Mouse (Mus musculus) midbrain, embryonic 11.5 days (tissue): ENCODE data around the gene Rpl3. TPM values are rescaled to one million over a fixed set of nuclear protein-coding genes. Genes with fewer than 3 reads are reported as not detected.

Source experiments
- ATAC-seq: fragments of 200-750 bp; cut with Nextera tagmentation; 2 replicates; pipeline ENCODE4 v1.8.0; 2017; ENCODE audit warnings: moderate TSS enrichment, moderate library complexity; ENCODE audit not compliant: low FRiP score
- DNase-seq: peaks from one replicate; pipeline ENCODE4 v3.0.0; 2015; ENCODE audit warnings: low spot score; ENCODE audit errors: missing footprints
- H3K27ac ChIP-seq: fragments of 300-500 bp; sonication (generic); 2 replicates; pipeline ENCODE4 v1.5.1; 2014; ENCODE audit warnings: low read depth, low read length
- H3K27me3 ChIP-seq: fragments of 300-500 bp; sonication (generic); 2 replicates; pipeline ENCODE4 v1.6.1; 2014; ENCODE audit warnings: mild to moderate bottlenecking, low read length, moderate library complexity, mixed read lengths; ENCODE audit not compliant: control insufficient read depth, insufficient read depth
- H3K36me3 ChIP-seq: fragments of 300-500 bp; sonication (generic); 2 replicates; pipeline ENCODE4 v1.6.1; 2014; ENCODE audit warnings: mild to moderate bottlenecking, low read length, moderate library complexity, mixed read lengths; ENCODE audit not compliant: control insufficient read depth, insufficient read depth
- H3K4me1 ChIP-seq: fragments of 300-500 bp; sonication (generic); 2 replicates; pipeline ENCODE4 v1.6.1; 2014; ENCODE audit warnings: low read length; ENCODE audit not compliant: control insufficient read depth, insufficient read depth
- H3K4me2 ChIP-seq: fragments of 300-500 bp; sonication (generic); 2 replicates; pipeline ENCODE4 v1.6.1; 2014; ENCODE audit warnings: mild to moderate bottlenecking, moderate library complexity
- H3K4me3 ChIP-seq: fragments of 300-500 bp; sonication (generic); 2 replicates; pipeline ENCODE4 v1.5.1; 2014; ENCODE audit warnings: low read depth, low read length
- H3K9ac ChIP-seq: fragments of 300-500 bp; sonication (generic); 2 replicates; pipeline ENCODE4 v1.6.1; 2014; ENCODE audit warnings: low read length
- H3K9me3 ChIP-seq: fragments of 300-500 bp; sonication (generic); 2 replicates; pipeline ENCODE4 v1.6.1; 2016; ENCODE audit warnings: low read length; ENCODE audit not compliant: control insufficient read depth
- WGBS: fragments of 180-500 bp; shearing (Covaris S2); extraction: QIAGEN DNeasy Blood & Tissue Kit; methylation state at CpG from one replicate; pipeline ENCODE4 v1.1.7; 2014; 5-methylcytosine and 5-hydroxymethylcytosine counted together
- polyA plus RNA-seq: library from polyadenylated mRNA; unstranded; fragments of >200 nt; fragmentation: Nextera tagmentation; extraction: Ambion mirVana; gene quantifications from 2 replicates; pipeline ENCODE4 v1.2.1, GENCODE M21; 2014

The Rpl3 gene
- polyA plus RNA-seq, 1 experiment from 2014 or later = 1,032 TPM

- Histone ChIP-seq H3K36me3 (peaks cover 32% of the 10 kb centered on the region), H3K4me2 (no peak overlapping the region), H3K4me1 (peaks cover 22% of the 10 kb centered on the region), H3K9me3 (no peaks in the 10 kb centered on the region), H3K27ac (no peak overlapping the region), H3K9ac (no peak overlapping the region), H3K4me3 (no peak overlapping the region), H3K27me3 (no peaks in the 10 kb centered on the region)
- 67% methylated on average over 11 of the region's 11 CpGs for whole genome bisulfite sequencing
- DNase-seq (no peak), ATAC-seq (no peak)
These were observed 13.4 kb downstream of the Rpl3 start for GRCm38 (mm10) chr15:80078058-80078814.

- WGBS = 4% methylated on average over 2 of the region's 2 CpGs
- no peak overlapping the region for H3K9ac ChIP-seq
- no peak overlapping the region for H3K4me2 ChIP-seq
- no peak overlapping the region for H3K27ac ChIP-seq
- DNase-seq = peak; percentile 98
- H3K4me3 ChIP-seq = no peak overlapping the region
- H3K27me3 ChIP-seq = no peaks in the 10 kb centered on the region
- H3K4me1 ChIP-seq = peaks cover 14% of the 10 kb centered on the region
- H3K36me3 ChIP-seq = peaks cover 29% of the 10 kb centered on the region
- no peaks in the 10 kb centered on the region for H3K9me3 ChIP-seq
- 0 out of 2 replicates have a peak, but pooled peaks have one; percentile 31 for ATAC-seq
These were observed 15.1 kb downstream of the Rpl3 start for GRCm38 (mm10) chr15:80076338-80077136.

- Histone ChIP-seq H3K4me3 (no peak overlapping the region), H3K9me3 (no peaks in the 10 kb centered on the region), H3K4me2 (no peak overlapping the region), H3K4me1 (peaks cover 7% of the 10 kb centered on the region), H3K27me3 (no peaks in the 10 kb centered on the region), H3K36me3 (peaks cover 24% of the 10 kb centered on the region), H3K27ac (no peak overlapping the region), H3K9ac (peak overlapping the region; percentile 12; the same call in 1 of the 2 replicates)
- WGBS = 31% methylated on average over 5 of the region's 5 CpGs
- DNase-seq (no peak), ATAC-seq (peak; percentile 28; the same call in 1 of the 2 replicates)
These were observed 15.8 kb downstream of the Rpl3 start for GRCm38 (mm10) chr15:80075733-80076337.

- Histone ChIP-seq H3K9ac (no peak overlapping the region; the same call in 1 of the 2 replicates), H3K4me1 (peaks cover 2% of the 10 kb centered on the region), H3K27me3 (no peaks in the 10 kb centered on the region), H3K9me3 (no peaks in the 10 kb centered on the region), H3K36me3 (peaks cover 20% of the 10 kb centered on the region), H3K27ac (no peak overlapping the region), H3K4me3 (no peak overlapping the region), H3K4me2 (no peak overlapping the region)
- ATAC-seq (no peak; the same call in 1 of the 2 replicates), DNase-seq (no peak)
- WGBS = 66% methylated on average over 3 of the region's 3 CpGs
These were observed 16.3 kb downstream of the Rpl3 start for GRCm38 (mm10) chr15:80075374-80075694.

- no peak for ATAC-seq
- Histone ChIP-seq H3K27me3 (no peaks in the 10 kb centered on the region), H3K4me1 (no peaks in the 10 kb centered on the region; the same call in 1 of the 2 replicates), H3K9me3 (no peaks in the 10 kb centered on the region), H3K4me3 (no peak overlapping the region), H3K4me2 (no peak overlapping the region), H3K36me3 (peaks cover 17% of the 10 kb centered on the region), H3K27ac (no peak overlapping the region), H3K9ac (no peak overlapping the region)
- no peak for DNase-seq
- WGBS = 68% methylated on average over 6 of the region's 6 CpGs
These were observed 16.9 kb downstream of the Rpl3 start for GRCm38 (mm10) chr15:80074663-80075373.

- no peaks in the 10 kb centered on the region; the same call in 1 of the 2 replicates for H3K4me1 ChIP-seq
- ATAC-seq = no peak
- WGBS = 94% methylated on average over 1 of the region's 1 CpGs
- H3K27me3 ChIP-seq = no peaks in the 10 kb centered on the region
- H3K4me2 ChIP-seq = no peak overlapping the region
- no peaks in the 10 kb centered on the region for H3K9me3 ChIP-seq
- no peak overlapping the region for H3K27ac ChIP-seq
- H3K9ac ChIP-seq = no peak overlapping the region
- no peak for DNase-seq
- H3K4me3 ChIP-seq = no peak overlapping the region
- peaks cover 5% of the 10 kb centered on the region; the same call in 1 of the 2 replicates for H3K36me3 ChIP-seq
These were observed 18.4 kb downstream of the Rpl3 start for GRCm38 (mm10) chr15:80073256-80073621.

GRCm38 (mm10) chr15:80072579-80073255 lies 19.0 kb downstream of the Rpl3 start:
- DNase-seq (no peak), ATAC-seq (no peak)
- Histone ChIP-seq H3K9ac (no peak overlapping the region), H3K4me3 (no peak overlapping the region), H3K9me3 (no peaks in the 10 kb centered on the region), H3K4me1 (no peaks in the 10 kb centered on the region; the same call in 1 of the 2 replicates), H3K27ac (no peak overlapping the region), H3K27me3 (no peaks in the 10 kb centered on the region), H3K4me2 (no peak overlapping the region), H3K36me3 (no peaks in the 10 kb centered on the region; the same call in 1 of the 2 replicates)
- 76% methylated on average over 7 of the region's 7 CpGs for WGBS

GRCm38 (mm10) chr15:80071951-80072437 lies 19.7 kb downstream of the Rpl3 start:
- Histone ChIP-seq H3K4me3 (no peak overlapping the region), H3K9ac (no peak overlapping the region), H3K36me3 (no peaks in the 10 kb centered on the region; the same call in 1 of the 2 replicates), H3K4me1 (no peaks in the 10 kb centered on the region; the same call in 1 of the 2 replicates), H3K4me2 (no peak overlapping the region), H3K27ac (no peak overlapping the region), H3K27me3 (no peaks in the 10 kb centered on the region), H3K9me3 (no peaks in the 10 kb centered on the region)
- WGBS = 41% methylated on average over 9 of the region's 9 CpGs
- DNase-seq = no peak
- no peak for ATAC-seq
